Mouse (Mus musculus) regulatory T cell (primary cell): Measurements from ENCODE around the gene Ephx4.

ENCODE experiments used
- in situ Hi-C: fragments of 300-600 bp; cut with MboI, MseI; formaldehyde crosslinking; loops from one replicate; pipeline ENCODE4 v1.15.1; 2025; ENCODE audit warnings: high pct_unique_total_duplicates

Ephx4 gene

DNA sequence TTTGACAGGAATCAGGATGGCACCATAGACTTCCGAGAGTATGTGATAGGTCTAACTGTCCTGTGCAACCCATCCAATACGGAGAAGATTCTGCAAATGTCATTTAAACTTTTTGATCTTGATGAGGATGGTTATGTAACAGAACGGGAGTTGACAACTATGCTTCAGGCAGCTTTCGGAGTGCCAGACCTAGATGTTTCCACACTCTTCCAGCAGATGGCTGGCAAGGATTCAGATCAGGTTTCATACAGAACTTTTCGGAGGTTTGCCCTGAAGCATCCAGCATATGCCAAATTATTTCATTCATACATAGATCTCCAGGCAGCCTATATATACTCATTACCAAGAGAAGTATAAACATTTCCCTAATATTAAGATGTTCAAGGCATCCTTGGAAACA lies 31.5 kb downstream of the Ephx4 start:
- in situ Hi-C loops: no loop called here

DNA sequence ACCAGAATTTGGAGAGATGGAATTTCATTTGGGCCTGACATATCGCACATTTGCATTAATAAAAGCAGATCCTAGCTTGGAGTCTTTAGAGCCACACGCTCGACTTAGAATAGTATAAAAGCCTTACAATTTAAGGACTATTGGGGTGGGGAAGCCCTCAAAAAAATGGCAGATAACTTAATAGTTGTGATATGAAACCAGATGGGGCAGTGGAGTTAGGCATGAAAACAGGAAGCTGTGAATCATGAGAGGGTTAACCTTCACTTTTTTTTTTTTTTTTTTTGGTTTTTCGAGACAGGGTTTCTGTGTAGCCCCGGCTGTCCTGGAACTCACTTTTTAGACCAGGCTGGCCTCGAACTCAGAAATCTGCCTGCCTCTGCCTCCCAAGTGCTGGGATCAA lies 33.6 kb downstream of the Ephx4 start:
- in situ Hi-C loops: no loop called here

DNA sequence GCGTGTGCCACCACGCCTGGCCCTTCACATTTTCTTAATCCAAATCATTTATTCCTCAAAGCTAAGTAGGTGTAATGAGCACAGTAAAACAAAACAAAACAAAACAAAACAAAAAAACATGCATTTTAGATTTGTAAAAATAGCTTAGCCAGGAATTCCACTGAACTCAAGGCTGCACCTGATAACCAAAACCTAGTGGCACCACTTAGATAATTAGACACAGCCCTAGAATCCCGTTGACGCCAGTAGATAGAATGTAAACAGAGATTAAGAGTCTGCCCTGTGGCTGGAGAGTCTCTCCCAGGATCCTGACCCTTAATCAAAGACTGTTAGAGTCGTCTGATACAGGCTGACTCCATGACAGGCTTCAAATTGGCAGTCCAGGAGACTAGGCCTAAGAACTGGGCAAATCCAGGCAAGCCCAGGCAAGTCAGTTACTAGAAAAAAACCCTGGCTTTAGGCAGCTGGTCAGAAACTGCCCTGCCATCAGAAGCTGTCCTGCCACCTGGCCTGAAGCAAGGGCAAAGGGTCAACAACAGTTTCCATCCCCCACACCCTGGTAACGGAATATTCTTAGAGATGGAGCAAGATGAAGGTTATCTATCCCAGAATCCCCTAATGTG lies 34.2 kb downstream of the Ephx4 start:
- in situ Hi-C loops: no loop called here

- in situ Hi-C loops: no loop called here
Measured at GRCm38 (mm10) chr5:107437464-107438281, 35.1 kb downstream of the Ephx4 start, which contains the start of gene Btbd8. TSS of gene Btbd8 (plus strand) at chr5:107437997.

DNA sequence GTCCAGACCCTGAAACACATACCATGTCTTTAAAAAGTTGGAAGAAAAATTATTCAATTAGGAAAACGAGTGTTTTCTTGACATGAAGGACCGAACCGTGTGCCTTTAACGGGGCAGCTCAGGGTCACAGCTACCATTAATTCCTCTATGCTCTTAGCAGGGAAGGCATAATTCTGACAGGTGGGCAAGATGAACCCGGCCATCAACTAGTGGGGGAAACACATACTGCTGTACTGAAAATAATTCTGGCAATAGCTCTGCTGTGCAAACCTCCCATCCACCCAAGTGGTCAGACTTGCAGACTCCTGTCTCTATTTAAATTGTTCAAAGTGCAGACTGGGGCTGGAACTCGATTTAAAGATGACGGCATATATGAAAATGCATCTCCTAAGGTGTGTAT lies 35.8 kb downstream of the Ephx4 start:
- in situ Hi-C loops: no loop called here

- in situ Hi-C loops: no loop called here
Measured at GRCm38 (mm10) chr5:107441881-107442280, 39.3 kb downstream of the Ephx4 start.

DNA sequence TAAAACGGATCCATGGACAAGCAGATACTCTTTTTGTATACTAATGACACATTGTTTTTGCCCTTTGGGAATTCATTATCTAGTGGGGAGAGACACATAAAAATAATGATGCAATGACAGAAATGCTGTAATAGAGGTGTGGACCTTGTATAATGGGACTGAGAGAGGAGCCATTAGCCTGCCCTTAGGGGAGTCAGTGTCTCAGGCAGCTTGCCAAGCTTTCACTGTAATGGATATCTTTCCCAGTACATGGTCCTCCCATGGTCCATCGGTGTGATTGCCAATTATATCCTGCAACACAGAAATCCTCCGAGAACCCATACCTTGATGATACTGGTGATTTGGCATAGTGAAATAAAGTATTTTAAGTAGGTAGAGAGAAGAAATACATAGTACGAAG lies 41.7 kb downstream of the Ephx4 start:
- in situ Hi-C loops: no loop called here

DNA sequence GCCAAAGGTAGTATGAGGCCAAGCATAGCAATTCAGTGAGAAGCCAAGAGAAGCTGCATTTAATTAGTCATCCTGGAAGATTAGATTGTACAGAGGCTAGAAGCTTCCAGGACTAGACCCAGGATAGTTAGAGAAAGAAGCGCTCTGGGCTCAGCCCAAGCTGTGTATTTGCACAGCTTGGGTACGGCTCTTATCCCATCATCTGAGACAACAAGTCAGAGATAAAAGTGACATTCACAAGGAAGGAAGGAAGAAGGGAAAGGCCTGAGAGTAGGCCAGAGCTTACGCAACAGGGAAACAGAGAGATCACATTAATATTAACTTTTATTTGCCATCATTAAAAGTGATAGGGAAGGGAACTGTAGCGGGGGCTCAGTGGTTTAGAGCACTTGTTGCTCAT lies 45.4 kb downstream of the Ephx4 start:
- in situ Hi-C loops: no loop called here

DNA sequence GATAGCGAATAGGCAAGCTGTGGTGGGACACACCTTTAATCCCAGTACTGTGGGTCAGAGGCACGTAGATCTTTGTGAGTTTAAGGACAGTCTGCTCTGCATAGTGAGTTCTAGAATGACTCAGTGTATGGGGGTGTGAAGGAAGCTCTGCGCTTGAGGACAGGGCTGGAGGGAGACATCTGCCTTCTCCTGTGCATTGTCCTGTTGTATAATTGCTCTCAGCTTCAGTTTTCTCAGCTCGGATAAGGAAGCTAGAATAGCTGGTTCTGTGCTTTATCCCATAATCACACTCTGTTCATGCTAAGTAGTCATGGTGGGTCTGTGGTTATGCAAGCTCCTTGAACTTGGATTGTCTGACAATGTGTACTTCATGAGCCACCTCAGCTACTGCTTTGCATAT lies 46.2 kb downstream of the Ephx4 start:
- in situ Hi-C loops: no loop called here

DNA sequence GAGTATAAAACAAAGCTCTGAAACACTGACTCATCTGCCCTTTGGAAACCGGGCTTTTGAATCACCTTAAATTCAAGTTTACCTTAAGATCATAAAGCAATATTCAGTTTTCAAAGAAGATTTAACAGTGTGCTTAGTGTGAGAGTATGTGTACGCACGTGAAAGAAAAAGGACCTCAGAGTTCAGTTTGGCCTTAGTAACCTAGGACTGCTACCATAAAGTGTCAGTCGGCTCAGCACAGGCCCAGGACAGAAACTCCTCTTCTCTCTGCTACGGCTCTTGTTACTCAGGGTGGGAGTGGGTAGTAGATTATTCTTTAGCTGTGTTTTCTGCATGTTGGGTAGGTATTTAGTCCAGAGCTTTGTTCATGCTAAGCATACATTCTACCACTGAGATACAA lies 47.1 kb downstream of the Ephx4 start:
- in situ Hi-C loops: no loop called here

DNA sequence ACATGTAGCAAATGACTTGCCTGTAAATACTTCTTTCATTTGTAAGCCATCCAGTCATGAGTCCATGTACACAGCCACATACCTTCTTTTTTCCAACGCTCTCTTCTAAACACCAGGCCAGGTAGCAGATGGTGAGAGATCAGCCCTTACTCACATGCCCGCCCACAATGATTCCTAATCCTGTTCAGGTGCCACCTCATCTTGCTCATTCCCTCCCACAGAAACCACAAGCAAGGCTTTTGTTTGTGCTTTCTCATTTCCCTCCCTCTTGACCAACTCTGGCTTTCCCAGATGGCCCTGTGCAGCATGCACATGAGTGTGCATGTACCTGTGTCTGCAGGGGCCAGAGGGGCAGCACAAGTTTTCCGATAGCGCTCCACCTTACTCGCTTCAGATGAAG lies 47.8 kb downstream of the Ephx4 start:
- in situ Hi-C loops: no loop called here

DNA sequence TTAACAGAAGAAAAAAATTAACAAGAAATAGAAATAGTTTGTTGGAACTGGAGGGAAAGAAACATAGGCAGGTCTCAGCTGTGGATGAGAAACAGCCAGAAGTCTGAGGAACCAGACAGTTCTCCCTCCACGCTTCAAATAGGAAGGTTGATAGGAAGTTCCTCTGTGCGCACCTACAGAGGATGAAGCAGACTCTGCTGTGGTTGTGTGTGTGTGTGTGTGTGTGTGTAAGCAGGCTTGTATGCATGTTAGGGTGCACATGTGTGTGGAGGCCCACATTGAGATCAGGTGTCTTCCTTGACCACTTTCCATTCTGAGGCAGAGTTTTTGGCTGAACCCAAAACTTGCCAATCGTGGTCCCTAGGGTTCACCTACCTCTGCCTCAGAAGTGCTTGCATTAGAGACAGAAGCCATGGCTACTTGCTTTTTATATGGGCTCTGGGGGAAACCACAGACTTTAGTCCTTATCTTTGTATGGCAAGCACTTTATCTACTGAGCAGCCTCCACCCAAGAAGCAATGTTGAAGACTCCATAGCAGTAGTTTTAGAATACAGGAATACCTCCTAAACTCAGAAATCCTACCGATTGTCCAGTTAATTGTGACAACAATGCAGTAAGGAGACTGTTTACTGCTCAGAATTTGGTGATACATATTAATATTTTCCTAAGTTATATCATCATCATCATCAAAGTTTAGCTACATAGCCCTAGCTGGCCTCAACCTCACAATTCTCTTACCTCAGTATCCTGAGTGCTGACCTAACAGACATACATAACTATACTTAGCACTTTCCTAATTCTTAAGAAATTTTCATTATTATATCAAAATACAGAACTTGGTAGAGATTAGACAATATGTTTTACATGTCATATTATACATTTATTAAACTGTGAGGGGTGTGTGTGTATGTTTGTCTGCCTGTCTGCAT lies 59.9 kb downstream of the Ephx4 start:
- in situ Hi-C loops: no loop called here

DNA sequence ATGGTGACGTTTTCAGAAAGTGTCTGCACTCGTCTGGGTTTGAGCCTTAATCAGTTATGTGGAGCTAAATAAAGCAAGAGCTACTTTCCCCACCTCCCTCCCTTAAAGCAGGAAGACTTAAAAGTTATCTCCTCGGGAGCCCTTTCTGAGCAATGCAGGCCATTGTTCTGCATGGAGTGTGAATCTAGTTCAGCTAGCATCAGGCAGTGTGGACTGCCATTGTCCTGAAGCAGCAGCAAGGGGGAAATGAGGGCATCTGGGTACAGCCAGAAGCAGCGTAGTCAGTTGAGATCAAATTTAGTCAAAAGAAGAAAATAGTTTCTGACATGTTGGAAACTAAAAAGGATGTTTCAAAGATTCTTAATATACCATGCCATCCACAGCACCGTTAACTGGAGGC lies 64.0 kb downstream of the Ephx4 start:
- in situ Hi-C loops: no loop called here

- in situ Hi-C loops: no loop called here
Measured at GRCm38 (mm10) chr5:107467098-107467497, 64.6 kb downstream of the Ephx4 start.

- in situ Hi-C loops: no loop called here
Measured at GRCm38 (mm10) chr5:107470600-107471329, 68.2 kb downstream of the Ephx4 start.
